Mouse (Mus musculus) lung, adult 2 months (tissue): ENCODE results near the gene Ythdf1. TPM values are rescaled to one million over a fixed set of nuclear protein-coding genes. Genes with fewer than 3 reads are reported as not detected.

Experiments used
- DNase-seq: peaks from one replicate; pipeline ENCODE4 v3.0.0; 2022
- H3K4me1 ChIP-seq: fragments of 200-500 bp; 2 replicates; pipeline ENCODE4 v1.6.1; 2011; ENCODE audit warnings: low read length; ENCODE audit not compliant: control insufficient read depth, insufficient read depth
- H3K4me3 ChIP-seq: fragments of 200-500 bp; replicated peaks from 2 replicates; pipeline ENCODE3; 2011; ENCODE audit warnings: low read depth, mild to moderate bottlenecking, control low read depth, low read length; ENCODE audit errors: extremely low read depth
- CTCF ChIP-seq: fragments of 200-500 bp; IDR thresholded peaks from 2 replicates; pipeline ENCODE4 v1.5.1; 2011; ENCODE audit warnings: mild to moderate bottlenecking, low read length, control low read depth; ENCODE audit not compliant: insufficient read depth
- POLR2A ChIP-seq: fragments of 200-500 bp; IDR thresholded peaks from 2 replicates; pipeline ENCODE4 v1.6.1; 2011; ENCODE audit warnings: low read depth, mild to moderate bottlenecking, control low read depth, low read length, borderline replicate concordance; ENCODE audit errors: extremely low read depth
- WGBS: fragments of 180-500 bp; shearing (Covaris S2); methylation state at CpG from one replicate; pipeline ENCODE4 v1.1.7; 2018; 5-methylcytosine and 5-hydroxymethylcytosine counted together
- polyA plus RNA-seq: library from polyadenylated mRNA; depleted of rRNA; stranded (reverse); fragments of >200 nt; gene quantifications from 2 replicates; pipeline ENCODE4 v1.2.3, GENCODE M21; 2012; rRNA removed

The Ythdf1 gene
- polyA plus RNA-seq = 28.2 and 42.9 TPM in 2 replicates

- TF ChIP-seq POLR2A (peak; percentile 57; the same call in 1 of the 2 replicates), CTCF (no peak)
- Histone ChIP-seq H3K4me3 (peak within 1 kb of the TSS; percentile 97), H3K4me1 (peaks cover 8% of the 10 kb centered on the region; the same call in 1 of the 2 replicates)
- under 1% methylated on average over 54 of the region's 56 CpGs for WGBS
- peak; percentile 99 for DNase-seq
Observed at GRCm38 (mm10) chr2:180920810-180921400, at the start of gene Ythdf1. Gene Ythdf1 (minus strand): TSS chr2:180920949.

GRCm38 (mm10) chr2:180967010-180967763 lies 46.4 kb upstream of the Ythdf1 start, which contains the start of gene Arfgap1:
Gene Arfgap1 (plus strand): TSS chr2:180967225.
- under 1% methylated on average over 57 of the region's 57 CpGs for WGBS
- peak within 1 kb of the TSS; percentile 92 for H3K4me3 ChIP-seq
- peak; percentile 88 for TF ChIP-seq POLR2A
- no peak for TF ChIP-seq CTCF
- H3K4me1 ChIP-seq = no peaks in the 10 kb centered on the region; the same call in 1 of the 2 replicates
- peak; percentile 90 for DNase-seq

- H3K4me3 ChIP-seq = peak overlapping the region; percentile 92
- H3K4me1 ChIP-seq = no peaks in the 10 kb centered on the region; the same call in 1 of the 2 replicates
- 5% methylated on average over 14 of the region's 14 CpGs for WGBS
- DNase-seq = no peak
- TF ChIP-seq POLR2A (no peak), CTCF (no peak)
Observed at GRCm38 (mm10) chr2:180966092-180966882, 45.5 kb upstream of the Ythdf1 start.

GRCm38 (mm10) chr2:180963956-180964355 lies 43.2 kb upstream of the Ythdf1 start:
- DNase-seq = peak; percentile 69
- no peak overlapping the region for H3K4me3 ChIP-seq
- H3K4me1 ChIP-seq = no peaks in the 10 kb centered on the region; the same call in 1 of the 2 replicates
- WGBS = 5% methylated on average over 5 of the region's 5 CpGs
- TF ChIP-seq CTCF (peak; percentile 87), POLR2A (no peak)

GRCm38 (mm10) chr2:180962616-180963308 lies 42.0 kb upstream of the Ythdf1 start:
- TF ChIP-seq POLR2A (no peak), CTCF (no peak)
- no peak for DNase-seq
- Histone ChIP-seq H3K4me1 (no peaks in the 10 kb centered on the region; the same call in 1 of the 2 replicates), H3K4me3 (no peak overlapping the region)
- WGBS = 63% methylated on average over 2 of the region's 2 CpGs

GRCm38 (mm10) chr2:180960187-180960586 lies 39.4 kb upstream of the Ythdf1 start:
- Histone ChIP-seq H3K4me3 (no peak overlapping the region), H3K4me1 (no peaks in the 10 kb centered on the region; the same call in 1 of the 2 replicates)
- no peak for DNase-seq
- TF ChIP-seq POLR2A (no peak), CTCF (no peak)
- WGBS = 50% methylated on average over 3 of the region's 3 CpGs

GRCm38 (mm10) chr2:180959605-180960004 lies 38.9 kb upstream of the Ythdf1 start:
- no peak for DNase-seq
- TF ChIP-seq CTCF (no peak), POLR2A (no peak)
- WGBS = 55% methylated on average over 7 of the region's 7 CpGs
- H3K4me1 ChIP-seq = no peaks in the 10 kb centered on the region; the same call in 1 of the 2 replicates
- no peak overlapping the region for H3K4me3 ChIP-seq

GRCm38 (mm10) chr2:180954061-180955047 lies 33.6 kb upstream of the Ythdf1 start, which contains the start of gene Nkain4:
Gene Nkain4 (minus strand): TSS chr2:180954699.
- TF ChIP-seq POLR2A = peak; percentile 34; the same call in 1 of the 2 replicates
- no peak for TF ChIP-seq CTCF
- 2% methylated on average over 52 of the region's 52 CpGs for WGBS
- Histone ChIP-seq H3K4me3 (peak within 1 kb of the TSS; percentile 50), H3K4me1 (0 out of 2 replicates have a peak, but pooled peaks cover 2% of the 10 kb centered on the region)
- peak; percentile 19 for DNase-seq
